ENCODE assay signal across 10 mouse cellular contexts in genomic region chr1:153292202-153292601, GRCm38 (mm10). TPM values are rescaled to one million over a fixed set of nuclear protein-coding genes. Genes with fewer than 3 reads are reported as not detected.
DNase-seq lines count a peak whose midpoint lies in the region; ATAC-seq and TF ChIP-seq lines count a peak whose summit lies in the region.
"Had no signal": no experiment of that assay in that cellular context is flagged by ENCODE, and none has a peak within 500 bp of the region (broad histone marks: within the 10 kb centered on the region; RNA-seq: fewer than 3 reads in every experiment).

No protein-coding gene starts in this region.

- in situ Hi-C loops in Patski (cut with MboI; ENCODE audit: low pct_unique_long_range_greater_than_20kb) = no loop called here

- no peaks in the 10 kb centered on the region for H3K9me3 ChIP-seq in heart, embryonic 10.5 days
- H3K9me3 ChIP-seq: hindbrain, embryonic 12.5 days had no signal

- peak overlapping the region; percentile 65 for H3K4me2 ChIP-seq in myocyte (ENCODE audit: low read depth)
- H3K4me2 ChIP-seq: hindbrain, embryonic 12.5 days; lung, embryonic 14.5 days had no signal

- no peak overlapping the region for H3K4me3 ChIP-seq in kidney, adult 2 months (ENCODE audit: insufficient read depth, low read depth, low read length)
- no peak overlapping the region for H3K4me3 ChIP-seq in heart, embryonic 10.5 days
- H3K4me3 ChIP-seq in myocyte = no peak overlapping the region
- H3K4me3 ChIP-seq: hindbrain, embryonic 12.5 days had no signal

- TF ChIP-seq POLR2A in kidney, adult 2 months (IDR thresholded peaks at IDR 0.05; ENCODE audit: low read depth, low read length) = no peak
- TF ChIP-seq POLR2A in myocyte (IDR thresholded peaks at IDR 0.05; ENCODE audit: insufficient read length, low read depth) = no peak

- POLR2A ChIA-PET in Patski (lab: Charles Lee) = interaction anchor here (0.6 kb wide), 1 partner anchor 16 kb away, joined by 4 read pairs; no protein-coding TSS in a partner anchor

- DNase-seq in kidney, adult 2 months = peak; percentile 44
- no peak for DNase-seq in kidney, adult 8-10 months
- peak; percentile 73 for DNase-seq in Patski (ENCODE audit: low read depth, low spot score)
- DNase-seq in heart, embryonic 10.5 days (ENCODE audit: low spot score) = peak; percentile 68
- DNase-seq in B cell, adult 2 months = no peak
- no peak for DNase-seq in spleen, adult 12 weeks (ENCODE audit: low spot score)
- DNase-seq: cerebellum, postnatal 10 days; lung, embryonic 14.5 days had no signal

- H3K4me1 ChIP-seq in kidney, adult 2 months (ENCODE audit: control insufficient read depth, insufficient read depth, low read length) = peaks cover 14% of the 10 kb centered on the region
- peaks cover 63% of the 10 kb centered on the region for H3K4me1 ChIP-seq in heart, embryonic 10.5 days

- peaks cover 81% of the 10 kb centered on the region for H3K79me2 ChIP-seq in myocyte (ENCODE audit: control insufficient read depth, insufficient read depth)

- H3K27ac ChIP-seq in kidney, adult 2 months (ENCODE audit: insufficient read depth, low read depth, low read length) = no peak overlapping the region; the same call in 1 of the 2 replicates
- peak overlapping the region; percentile 67 for H3K27ac ChIP-seq in heart, embryonic 10.5 days
- H3K27ac ChIP-seq: hindbrain, embryonic 12.5 days had no signal

- 20% methylated on average over 6 of the region's 6 CpGs for WGBS in kidney, adult 2 months
- 43% methylated on average over 6 of the region's 6 CpGs for WGBS in heart, embryonic 10.5 days

- no peaks in the 10 kb centered on the region for H3K36me3 ChIP-seq in kidney, adult 2 months (ENCODE audit: control insufficient read depth, insufficient read depth, low read length)
- 0 out of 2 replicates have a peak, but pooled peaks cover 4% of the 10 kb centered on the region for H3K36me3 ChIP-seq in heart, embryonic 10.5 days
- H3K36me3 ChIP-seq in myocyte (ENCODE audit: control insufficient read depth, insufficient read depth) = no peaks in the 10 kb centered on the region
- H3K36me3 ChIP-seq: hindbrain, embryonic 12.5 days had no signal

- no peak for TF ChIP-seq CTCF in kidney, adult 2 months (conservative IDR thresholded peaks at IDR 0.05; ENCODE audit: insufficient read depth, insufficient read length, low read depth, low read length)
- TF ChIP-seq CTCF in Patski (IDR thresholded peaks at IDR 0.05) = no peak

- CTCF ChIA-PET in Patski (lab: Charles Lee) = interaction anchor here (1.2 to 1.6 kb wide), 2 partner anchors 11 to 94 kb away, joined by 3 read pairs; no protein-coding TSS in a partner anchor

- ATAC-seq in Patski = peak; percentile 84

- no peak overlapping the region for H3ac ChIP-seq in myocyte (ENCODE audit: control insufficient read depth, insufficient read length)

- no peaks in the 10 kb centered on the region; the same call in 1 of the 2 replicates for H3K27me3 ChIP-seq in kidney, adult 2 months (replicated peaks; ENCODE audit: control insufficient read depth, insufficient read depth, low read length)
- H3K27me3 ChIP-seq in Patski = no peaks in the 10 kb centered on the region
- H3K27me3 ChIP-seq in heart, embryonic 10.5 days (ENCODE audit: insufficient read depth, poor library complexity, severe bottlenecking) = no peaks in the 10 kb centered on the region
- no peaks in the 10 kb centered on the region for H3K27me3 ChIP-seq in myocyte (ENCODE audit: control insufficient read depth, insufficient read depth, insufficient read length)
- H3K27me3 ChIP-seq: hindbrain, embryonic 12.5 days had no signal

TF ChIP-seq in myocyte, 11 proteins besides CTCF, POLR2A, EP300 and RAD21:
- TF ChIP-seq E2F4 (IDR thresholded peaks at IDR 0.05; ENCODE audit: insufficient read depth) = no peak
- no peak for TF ChIP-seq TCF12 (IDR thresholded peaks at IDR 0.05; ENCODE audit: insufficient read depth, poor library complexity, severe bottlenecking)
- no peak for TF ChIP-seq USF1 (IDR thresholded peaks at IDR 0.05; ENCODE audit: low read depth)
- TF ChIP-seq MYOG (IDR thresholded peaks at IDR 0.05; ENCODE audit: control insufficient read depth in 1 of 3, insufficient read depth in 1 of 3, insufficient read length in 2 of 3, low read depth in 2 of 3) = no peak
- no peak for TF ChIP-seq REST (IDR thresholded peaks at IDR 0.05; ENCODE audit: insufficient read depth, insufficient read length)

RNA-seq across cellular contexts. Expression of gene Lamc1, which starts 40.4 kb away (rescaled TPM):
- polyA plus RNA-seq in kidney, adult 2 months (2012; rRNA removed) = 44.6 and 47.8 TPM in 2 replicates
- 93.8 TPM for polyA plus RNA-seq in Patski (2021)
- 62.6 and 85.3 TPM in 2 replicates for polyA plus RNA-seq in heart, embryonic 10.5 days (2016; fragmentation: Nextera tagmentation; extraction: Ambion mirVana)
- polyA plus RNA-seq in myocyte (2012; fragmentation: generic; extraction: Trizol) = 50.9 TPM

Comparison
In these comparisons a context has a peak if more than half of its experiments do, and no peak if none do; other contexts are left out.
1. DNase-seq: peak in kidney, adult 2 months (single experiment), Patski (single experiment) and heart, embryonic 10.5 days (single experiment); none in kidney, adult 8-10 months (0 of 2), B cell, adult 2 months (0 of 2) and spleen, adult 12 weeks (single experiment).